Mouse (Mus musculus): ENCODE measurements at regions not wholly inside any gene's neighbourhood (a gene's known extent, or its start where the extent isn't known, plus 50 kb on each side); places are given as distances from the start of the nearest gene placed in this dataset.

GRCm38 (mm10) chr13:44650052-44650451 is 79.2 kb upstream of the Jarid2 start:
- DNase-seq (ENCODE audit: low spot score) (no peak), ATAC-seq (ENCODE audit: low FRiP score) (no peak)
- WGBS: 21% methylated on average over 13 of the region's 13 CpGs
- Histone ChIP-seq H3K27me3 (ENCODE audit: control insufficient read depth, insufficient read depth, low read length) (no peaks in the 10 kb centered on the region), H3K27ac (no peak overlapping the region), H3K9ac (no peak overlapping the region), H3K4me1 (replicated peaks; ENCODE audit: control insufficient read depth, insufficient read depth, low read length) (peaks cover 14% of the 10 kb centered on the region), H3K4me3 (replicated peaks; ENCODE audit: low read length) (no peak overlapping the region), H3K9me3 (ENCODE audit: control insufficient read depth, low read length) (no peaks in the 10 kb centered on the region), H3K4me2 (replicated peaks) (peak overlapping the region; percentile 30), H3K36me3 (replicated peaks; ENCODE audit: control insufficient read depth, insufficient read depth) (no peaks in the 10 kb centered on the region)

DNA sequence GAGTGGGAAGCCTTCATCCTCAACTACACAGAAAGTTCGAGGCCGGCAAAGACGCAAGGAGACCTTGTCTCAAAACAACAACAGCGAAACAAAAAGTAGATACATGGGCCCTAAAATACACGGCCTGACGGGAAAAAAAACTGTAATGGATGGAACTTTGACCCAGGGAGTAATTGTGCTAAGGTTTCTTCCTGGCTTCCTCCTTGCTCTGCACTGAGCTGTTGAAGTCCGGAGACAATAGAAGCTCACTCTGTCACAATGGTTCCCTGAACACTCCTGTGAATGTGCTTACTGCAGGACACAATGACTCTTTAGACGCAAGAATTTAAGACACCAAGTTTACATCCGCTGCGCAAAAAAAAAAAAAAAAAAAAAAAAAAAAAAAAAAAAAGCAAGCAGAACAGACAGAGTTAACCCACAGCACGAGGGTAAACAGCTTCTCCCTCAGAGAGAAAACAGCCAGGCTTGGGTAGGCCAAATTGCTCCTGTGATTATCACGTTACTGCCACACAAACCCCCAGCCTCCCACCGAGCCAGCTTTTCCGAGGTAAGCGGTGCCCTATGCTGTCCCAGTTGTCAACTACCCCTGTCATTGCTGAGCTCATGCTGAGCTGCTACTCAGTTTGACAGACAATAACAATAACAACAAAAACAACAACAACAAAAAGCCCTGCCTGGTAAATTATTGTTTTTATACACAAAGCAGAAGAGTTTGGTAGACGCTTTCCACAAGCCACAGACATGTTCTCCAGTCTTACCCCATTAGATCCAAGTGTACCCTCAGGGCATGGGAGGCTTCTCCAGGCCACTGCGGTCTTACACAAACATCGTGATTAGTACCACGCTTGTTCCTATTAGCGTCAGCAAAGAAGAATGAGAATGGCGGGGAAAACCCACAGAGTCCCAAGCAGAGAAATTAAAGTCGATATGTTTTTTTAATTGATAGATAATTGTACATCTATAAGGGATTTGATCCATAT is 77.7 kb upstream of the Jarid2 start:
- peaks cover 14% of the 10 kb centered on the region for H3K4me1 ChIP-seq (replicated peaks; ENCODE audit: control insufficient read depth, insufficient read depth, low read length)
- no peak for DNase-seq (ENCODE audit: low spot score)
- 13% methylated on average over 22 of the region's 22 CpGs for WGBS
- H3K4me2 ChIP-seq (replicated peaks): no peak overlapping the region
- H3K9me3 ChIP-seq (ENCODE audit: control insufficient read depth, low read length): no peaks in the 10 kb centered on the region
- no peaks in the 10 kb centered on the region for H3K27me3 ChIP-seq (ENCODE audit: control insufficient read depth, insufficient read depth, low read length)
- no peak overlapping the region for H3K4me3 ChIP-seq (replicated peaks; ENCODE audit: low read length)
- no peak overlapping the region for H3K9ac ChIP-seq
- no peaks in the 10 kb centered on the region for H3K36me3 ChIP-seq (replicated peaks; ENCODE audit: control insufficient read depth, insufficient read depth)
- H3K27ac ChIP-seq: no peak overlapping the region
- no peak for ATAC-seq (ENCODE audit: low FRiP score)

DNA sequence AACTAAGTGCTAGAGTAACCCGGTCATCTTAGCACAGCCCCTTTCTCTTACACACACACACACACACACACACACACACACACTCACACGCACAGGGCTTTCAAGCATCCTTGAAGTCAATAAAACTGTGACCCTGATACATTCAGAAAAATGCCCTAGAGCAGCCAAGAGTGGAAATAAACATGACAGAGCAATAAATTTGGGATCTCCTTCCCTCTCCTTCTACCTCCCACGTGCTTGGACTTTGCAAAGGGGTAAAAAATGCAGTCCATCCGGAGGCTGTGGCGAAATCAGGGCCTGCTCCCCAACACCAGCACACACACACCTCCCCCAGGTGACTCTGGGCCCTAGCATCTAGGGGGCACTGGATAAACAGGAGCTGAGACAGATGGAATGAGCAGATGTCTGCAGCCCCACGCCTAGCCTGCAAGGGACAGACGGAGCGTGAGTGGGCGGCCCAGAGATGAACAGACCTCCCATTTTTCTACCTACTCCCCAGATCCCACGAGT is 71.3 kb upstream of the Jarid2 start:
- H3K27ac ChIP-seq: no peak overlapping the region
- no peaks in the 10 kb centered on the region for H3K27me3 ChIP-seq (ENCODE audit: control insufficient read depth, insufficient read depth, low read length)
- no peak for ATAC-seq (ENCODE audit: low FRiP score)
- no peaks in the 10 kb centered on the region for H3K4me1 ChIP-seq (replicated peaks; ENCODE audit: control insufficient read depth, insufficient read depth, low read length)
- no peak overlapping the region for H3K9ac ChIP-seq
- H3K4me2 ChIP-seq (replicated peaks): no peak overlapping the region
- no peak for DNase-seq (ENCODE audit: low spot score)
- WGBS: 64% methylated on average over 10 of the region's 10 CpGs
- no peaks in the 10 kb centered on the region for H3K9me3 ChIP-seq (ENCODE audit: control insufficient read depth, low read length)
- no peak overlapping the region for H3K4me3 ChIP-seq (replicated peaks; ENCODE audit: low read length)
- H3K36me3 ChIP-seq (replicated peaks; ENCODE audit: control insufficient read depth, insufficient read depth): no peaks in the 10 kb centered on the region

- H3K36me3 ChIP-seq (replicated peaks; ENCODE audit: control insufficient read depth, insufficient read depth): no peaks in the 10 kb centered on the region
- no peak overlapping the region for H3K4me3 ChIP-seq (replicated peaks; ENCODE audit: low read length)
- no peak for DNase-seq (ENCODE audit: low spot score)
- H3K9me3 ChIP-seq (ENCODE audit: control insufficient read depth, low read length): no peaks in the 10 kb centered on the region
- H3K27ac ChIP-seq: no peak overlapping the region
- no peaks in the 10 kb centered on the region for H3K27me3 ChIP-seq (ENCODE audit: control insufficient read depth, insufficient read depth, low read length)
- no peak for ATAC-seq (ENCODE audit: low FRiP score)
- no peak overlapping the region for H3K9ac ChIP-seq
- no peaks in the 10 kb centered on the region for H3K4me1 ChIP-seq (replicated peaks; ENCODE audit: control insufficient read depth, insufficient read depth, low read length)
- 67% methylated on average over 6 of the region's 6 CpGs for WGBS
- H3K4me2 ChIP-seq (replicated peaks): no peak overlapping the region
Observed at GRCm38 (mm10) chr13:44659861-44660260, 69.4 kb upstream of the Jarid2 start.

DNA sequence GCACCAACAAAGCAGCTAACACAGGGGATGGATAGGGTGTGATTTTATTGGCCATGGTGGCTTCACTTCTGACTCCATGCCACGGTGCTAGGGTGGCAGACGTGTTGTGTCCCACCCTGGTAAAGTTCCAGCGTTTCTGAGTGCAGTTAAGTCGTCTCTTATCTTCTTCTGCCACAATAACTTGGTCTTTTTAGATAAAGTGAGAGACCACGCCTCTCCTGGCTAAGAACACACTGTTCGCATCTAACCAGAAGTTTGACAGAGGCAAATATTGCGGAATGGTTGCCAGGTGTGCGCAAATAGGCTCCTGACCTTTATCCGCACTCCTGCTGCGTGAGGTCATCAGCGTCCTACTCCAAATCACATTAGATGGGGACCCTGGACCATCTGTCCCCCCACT is 66.2 kb upstream of the Jarid2 start:
- ATAC-seq (ENCODE audit: low FRiP score): no peak

GRCm38 (mm10) chr13:44663730-44664129 is 65.5 kb upstream of the Jarid2 start:
- no peaks in the 10 kb centered on the region for H3K9me3 ChIP-seq (ENCODE audit: control insufficient read depth, low read length)
- no peak overlapping the region for H3K9ac ChIP-seq
- no peaks in the 10 kb centered on the region for H3K36me3 ChIP-seq (replicated peaks; ENCODE audit: control insufficient read depth, insufficient read depth)
- no peak overlapping the region for H3K4me3 ChIP-seq (replicated peaks; ENCODE audit: low read length)
- H3K27me3 ChIP-seq (ENCODE audit: control insufficient read depth, insufficient read depth, low read length): no peaks in the 10 kb centered on the region
- H3K27ac ChIP-seq: no peak overlapping the region
- H3K4me1 ChIP-seq (replicated peaks; ENCODE audit: control insufficient read depth, insufficient read depth, low read length): no peaks in the 10 kb centered on the region
- DNase-seq (ENCODE audit: low spot score) (no peak), ATAC-seq (ENCODE audit: low FRiP score) (no peak)
- H3K4me2 ChIP-seq (replicated peaks): no peak overlapping the region
- 72% methylated on average over 7 of the region's 7 CpGs for WGBS

More for the DNA sequence above, 66.2 kb upstream of the Jarid2 start:
- Histone ChIP-seq H3K27ac (no peak overlapping the region), H3K4me1 (replicated peaks; ENCODE audit: control insufficient read depth, insufficient read depth, low read length) (no peaks in the 10 kb centered on the region), H3K36me3 (replicated peaks; ENCODE audit: control insufficient read depth, insufficient read depth) (no peaks in the 10 kb centered on the region), H3K4me3 (replicated peaks; ENCODE audit: low read length) (no peak overlapping the region), H3K9me3 (ENCODE audit: control insufficient read depth, low read length) (no peaks in the 10 kb centered on the region), H3K4me2 (replicated peaks) (no peak overlapping the region), H3K27me3 (ENCODE audit: control insufficient read depth, insufficient read depth, low read length) (no peaks in the 10 kb centered on the region), H3K9ac (no peak overlapping the region)
- DNase-seq (ENCODE audit: low spot score): no peak
- WGBS: 88% methylated on average over 11 of the region's 11 CpGs

GRCm38 (mm10) chr13:44669761-44670160 is 59.5 kb upstream of the Jarid2 start:
- 40% methylated on average over 6 of the region's 6 CpGs for WGBS

DNA sequence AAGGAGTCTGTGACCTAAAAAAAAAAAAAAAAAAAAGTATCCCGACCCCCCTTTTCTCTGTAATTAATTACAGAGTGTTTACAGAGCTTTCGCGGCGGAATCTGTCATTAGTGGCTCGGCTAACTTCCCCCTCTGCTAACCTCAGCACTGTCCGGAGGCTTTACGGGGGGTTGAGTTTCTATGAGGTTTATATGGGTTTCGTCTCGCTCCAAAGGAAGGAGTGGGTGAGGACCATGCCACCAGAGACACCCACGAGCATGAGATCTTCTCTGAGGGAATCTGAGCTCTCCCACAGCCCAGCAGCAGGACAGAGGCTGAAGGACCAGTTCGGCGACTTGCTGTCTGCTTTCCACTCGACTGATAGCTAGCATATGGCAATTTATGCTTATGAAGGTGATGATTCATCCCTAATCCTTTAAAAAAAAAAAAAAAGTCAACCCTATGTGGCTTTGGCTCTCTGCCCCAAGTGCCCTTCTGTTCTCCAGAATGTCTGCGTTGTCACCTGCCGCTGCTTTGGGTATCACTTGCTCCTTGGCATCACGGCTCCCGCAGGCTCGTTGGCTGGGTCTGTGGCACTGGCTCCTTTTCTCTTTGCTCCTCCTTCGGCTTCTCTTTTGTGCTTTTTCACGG is 55.8 kb upstream of the Jarid2 start:
- H3K27ac ChIP-seq: no peak overlapping the region
- no peaks in the 10 kb centered on the region for H3K9me3 ChIP-seq (ENCODE audit: control insufficient read depth, low read length)
- H3K4me2 ChIP-seq (replicated peaks): peak overlapping the region; percentile 23; the same call in 1 of the 2 replicates
- no peak for DNase-seq (ENCODE audit: low spot score)
- no peak overlapping the region for H3K4me3 ChIP-seq (replicated peaks; ENCODE audit: low read length)
- H3K36me3 ChIP-seq (replicated peaks; ENCODE audit: control insufficient read depth, insufficient read depth): no peaks in the 10 kb centered on the region
- H3K9ac ChIP-seq: no peak overlapping the region
- H3K27me3 ChIP-seq (ENCODE audit: control insufficient read depth, insufficient read depth, low read length): peaks cover 17% of the 10 kb centered on the region
- H3K4me1 ChIP-seq (replicated peaks; ENCODE audit: control insufficient read depth, insufficient read depth, low read length): no peaks in the 10 kb centered on the region
- no peak for ATAC-seq (ENCODE audit: low FRiP score)
- 31% methylated on average over 20 of the region's 20 CpGs for WGBS

More at GRCm38 (mm10) chr13:44669761-44670160, 59.5 kb upstream of the Jarid2 start:
- Histone ChIP-seq H3K4me2 (replicated peaks) (no peak overlapping the region), H3K4me3 (replicated peaks; ENCODE audit: low read length) (no peak overlapping the region), H3K4me1 (replicated peaks; ENCODE audit: control insufficient read depth, insufficient read depth, low read length) (no peaks in the 10 kb centered on the region), H3K27me3 (ENCODE audit: control insufficient read depth, insufficient read depth, low read length) (peaks cover 13% of the 10 kb centered on the region), H3K27ac (no peak overlapping the region), H3K36me3 (replicated peaks; ENCODE audit: control insufficient read depth, insufficient read depth) (no peaks in the 10 kb centered on the region), H3K9me3 (ENCODE audit: control insufficient read depth, low read length) (no peaks in the 10 kb centered on the region), H3K9ac (no peak overlapping the region)
- ATAC-seq (ENCODE audit: low FRiP score) (no peak), DNase-seq (ENCODE audit: low spot score) (no peak)

DNA sequence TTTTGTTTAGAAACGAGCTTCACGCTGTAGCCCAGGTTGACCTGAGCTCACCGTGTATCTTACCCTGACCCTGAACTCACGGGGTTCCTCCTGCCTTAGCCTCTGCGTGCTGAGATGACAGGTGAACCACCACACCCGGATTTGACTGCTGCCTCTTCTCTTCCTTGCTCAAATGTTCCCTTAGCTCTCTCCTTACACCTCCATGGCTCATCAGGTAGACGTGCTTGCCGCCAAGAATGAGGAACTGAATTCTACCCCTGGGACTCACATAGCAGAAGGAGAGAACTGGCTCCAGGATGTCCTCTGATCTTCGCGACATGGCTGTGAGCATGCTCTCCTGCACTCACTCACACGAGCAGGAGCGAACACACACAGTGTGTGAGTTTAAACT is 55.3 kb upstream of the Jarid2 start:
- Histone ChIP-seq H3K4me3 (replicated peaks; ENCODE audit: low read length) (no peak overlapping the region), H3K9me3 (ENCODE audit: control insufficient read depth, low read length) (no peaks in the 10 kb centered on the region), H3K9ac (no peak overlapping the region), H3K36me3 (replicated peaks; ENCODE audit: control insufficient read depth, insufficient read depth) (no peaks in the 10 kb centered on the region), H3K27me3 (ENCODE audit: control insufficient read depth, insufficient read depth, low read length) (peaks cover 17% of the 10 kb centered on the region), H3K4me2 (replicated peaks) (0 out of 2 replicates have a peak overlapping the region, but pooled peaks have one; percentile 23), H3K27ac (no peak overlapping the region), H3K4me1 (replicated peaks; ENCODE audit: control insufficient read depth, insufficient read depth, low read length) (no peaks in the 10 kb centered on the region)
- no peak for ATAC-seq (ENCODE audit: low FRiP score)
- DNase-seq (ENCODE audit: low spot score): no peak
- WGBS: 34% methylated on average over 12 of the region's 12 CpGs
